Mouse (Mus musculus): ENCODE measurements at regions not wholly inside any gene's neighbourhood (a gene's known extent, or its start where the extent isn't known, plus 50 kb on each side); places are given as distances from the start of the nearest gene placed in this dataset.
A peak's percentile ranks its signal among the peaks of the same experiment; 100 is the strongest.

DNA sequence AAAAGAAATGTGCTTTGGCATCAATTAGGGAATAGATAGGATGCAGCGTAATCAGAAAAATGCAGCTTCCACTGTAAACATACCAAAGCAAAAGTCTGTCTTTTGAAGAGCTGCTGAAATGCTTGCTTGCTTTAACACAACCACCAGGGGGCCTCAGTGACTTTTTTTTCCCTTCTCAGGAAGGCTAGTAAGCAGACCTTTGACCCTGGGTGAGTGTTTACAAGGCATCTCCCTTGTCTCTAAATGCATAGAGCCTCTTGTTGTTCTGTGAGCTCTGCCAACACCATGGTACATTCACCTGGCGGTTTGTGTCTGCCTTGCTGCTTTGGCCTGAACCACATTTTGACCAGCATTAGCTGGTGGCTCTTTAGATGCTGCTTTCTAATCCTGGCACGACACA, 191.9 kb upstream of the C9orf72 start:
- H3K4me1 ChIP-seq (replicated peaks), result no peaks in the 10 kb centered on the region
- no peaks in the 10 kb centered on the region for H3K9me3 ChIP-seq
- H3K4me2 ChIP-seq, result no peak overlapping the region
- no peak overlapping the region for H3K27ac ChIP-seq (replicated peaks)
- no peak for ATAC-seq (ENCODE audit: low read depth)
- H3K36me3 ChIP-seq, result no peaks in the 10 kb centered on the region
- H3K27me3 ChIP-seq, result no peaks in the 10 kb centered on the region
- 60% methylated on average over 3 of the region's 3 CpGs for WGBS
- H3K9ac ChIP-seq, result no peak overlapping the region
- H3K4me3 ChIP-seq, result no peak overlapping the region

DNA sequence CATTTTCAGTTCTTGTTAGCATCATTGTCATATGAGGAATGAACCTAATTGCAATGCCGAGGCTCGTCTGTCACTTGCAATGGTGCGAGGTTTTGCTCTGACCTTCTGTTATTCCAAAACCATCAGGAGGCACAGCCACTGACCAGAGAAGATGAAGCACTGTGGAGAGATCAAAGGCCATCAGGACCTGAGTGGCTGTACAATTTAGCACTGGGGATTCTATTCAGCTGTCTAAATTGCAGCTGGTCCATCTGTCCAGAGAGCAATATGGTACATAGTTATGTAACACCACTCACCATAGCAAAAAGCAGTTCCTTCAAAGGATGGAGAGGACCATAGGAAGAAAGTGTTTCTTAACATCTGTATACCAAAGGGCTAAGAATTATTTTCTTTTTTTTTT, 187.5 kb upstream of the C9orf72 start:
- Histone ChIP-seq H3K9ac (no peak overlapping the region), H3K9me3 (no peaks in the 10 kb centered on the region), H3K27me3 (no peaks in the 10 kb centered on the region), H3K4me1 (replicated peaks) (no peaks in the 10 kb centered on the region), H3K4me3 (no peak overlapping the region), H3K27ac (replicated peaks) (no peak overlapping the region), H3K4me2 (no peak overlapping the region), H3K36me3 (no peaks in the 10 kb centered on the region)
- no peak for ATAC-seq (ENCODE audit: low read depth)
- WGBS, result 44% methylated on average over 3 of the region's 3 CpGs

DNA sequence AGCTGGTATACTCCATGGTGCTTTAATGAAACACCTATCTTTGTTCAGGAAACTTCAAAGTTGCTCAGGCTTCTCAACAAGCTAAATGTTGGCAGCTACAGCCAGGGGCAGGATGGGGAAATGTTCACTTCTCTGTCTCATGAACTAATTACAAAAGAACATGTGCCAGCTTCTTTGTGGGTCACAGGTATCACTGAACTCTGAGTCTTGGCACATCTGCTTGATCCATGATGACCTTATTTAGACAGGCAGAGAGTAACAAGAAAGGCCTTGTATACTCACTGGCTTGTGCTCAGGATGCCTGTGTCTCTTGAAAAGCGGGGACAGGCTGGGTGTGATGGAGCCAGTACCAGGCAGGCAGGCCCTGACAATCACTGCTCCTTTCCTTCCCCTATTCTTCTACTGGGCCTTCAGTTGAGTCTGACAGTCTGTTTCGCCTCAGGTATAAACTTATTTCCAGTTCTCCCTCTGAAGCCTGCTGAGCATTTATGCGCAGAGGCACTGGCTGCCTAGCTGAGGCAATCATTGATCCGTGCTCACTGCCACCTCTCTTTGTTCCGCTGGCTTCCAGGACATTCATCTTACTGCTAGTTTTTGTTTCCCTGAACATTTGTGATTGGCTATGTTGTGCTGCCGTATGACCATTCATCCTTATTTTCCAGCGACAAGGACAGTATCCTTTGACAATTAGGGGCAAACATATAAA, 179.5 kb upstream of the C9orf72 start:
- ATAC-seq (ENCODE audit: low read depth), result no peak
- H3K27me3 ChIP-seq, result no peaks in the 10 kb centered on the region
- H3K4me1 ChIP-seq (replicated peaks), result peaks cover 25% of the 10 kb centered on the region
- no peaks in the 10 kb centered on the region for H3K36me3 ChIP-seq
- WGBS, result 33% methylated on average over 7 of the region's 7 CpGs
- H3K27ac ChIP-seq (replicated peaks), result no peak overlapping the region
- no peak overlapping the region for H3K9ac ChIP-seq
- no peak overlapping the region for H3K4me2 ChIP-seq
- no peaks in the 10 kb centered on the region for H3K9me3 ChIP-seq
- no peak overlapping the region for H3K4me3 ChIP-seq

DNA sequence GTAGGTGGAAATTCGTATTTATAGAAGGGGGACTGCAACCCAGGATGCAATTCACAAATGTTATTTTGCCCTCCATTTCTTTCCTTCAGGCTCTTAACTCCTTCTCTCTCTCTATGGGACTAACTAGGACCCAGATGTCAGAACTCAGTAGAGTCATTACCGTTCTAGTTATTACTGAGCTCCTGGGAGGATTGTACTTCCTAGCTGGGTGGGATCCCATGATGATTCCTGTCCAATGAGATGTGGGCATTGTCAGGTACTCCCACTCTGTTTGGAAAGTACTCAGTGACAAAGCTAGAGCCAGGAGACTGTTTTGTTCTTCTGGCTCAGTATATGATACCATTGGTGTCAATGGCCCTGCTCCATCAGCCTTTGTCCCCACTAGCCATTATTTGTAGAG, 178.1 kb upstream of the C9orf72 start:
- Histone ChIP-seq H3K9ac (no peak overlapping the region), H3K4me3 (no peak overlapping the region), H3K36me3 (no peaks in the 10 kb centered on the region), H3K27me3 (no peaks in the 10 kb centered on the region), H3K27ac (replicated peaks) (no peak overlapping the region), H3K4me2 (no peak overlapping the region), H3K9me3 (no peaks in the 10 kb centered on the region), H3K4me1 (replicated peaks) (peaks cover 25% of the 10 kb centered on the region)
- WGBS, result 77% methylated on average over 2 of the region's 2 CpGs
- ATAC-seq (ENCODE audit: low read depth), result no peak

DNA sequence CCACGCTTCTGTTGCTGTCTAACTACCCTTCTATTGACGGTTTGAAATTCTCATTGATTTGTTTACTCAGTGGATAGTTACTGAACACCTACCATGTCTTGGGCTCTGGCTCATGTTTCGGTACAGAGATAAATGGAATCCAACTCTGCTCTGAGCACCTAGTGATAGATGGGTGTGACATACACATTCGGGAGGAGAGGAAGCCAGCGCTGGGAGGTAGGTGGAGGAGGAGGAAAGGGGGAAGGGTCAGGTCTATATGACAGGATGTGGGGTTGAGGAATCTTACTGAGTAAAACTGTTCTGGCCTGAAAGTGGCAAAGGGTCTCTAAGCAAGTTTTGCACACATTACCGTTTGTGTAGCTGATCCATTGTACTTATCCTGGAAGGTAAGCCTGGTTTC, 177.6 kb upstream of the C9orf72 start:
- 83% methylated on average over 6 of the region's 6 CpGs for WGBS
- ATAC-seq (ENCODE audit: low read depth), result no peak

DNA sequence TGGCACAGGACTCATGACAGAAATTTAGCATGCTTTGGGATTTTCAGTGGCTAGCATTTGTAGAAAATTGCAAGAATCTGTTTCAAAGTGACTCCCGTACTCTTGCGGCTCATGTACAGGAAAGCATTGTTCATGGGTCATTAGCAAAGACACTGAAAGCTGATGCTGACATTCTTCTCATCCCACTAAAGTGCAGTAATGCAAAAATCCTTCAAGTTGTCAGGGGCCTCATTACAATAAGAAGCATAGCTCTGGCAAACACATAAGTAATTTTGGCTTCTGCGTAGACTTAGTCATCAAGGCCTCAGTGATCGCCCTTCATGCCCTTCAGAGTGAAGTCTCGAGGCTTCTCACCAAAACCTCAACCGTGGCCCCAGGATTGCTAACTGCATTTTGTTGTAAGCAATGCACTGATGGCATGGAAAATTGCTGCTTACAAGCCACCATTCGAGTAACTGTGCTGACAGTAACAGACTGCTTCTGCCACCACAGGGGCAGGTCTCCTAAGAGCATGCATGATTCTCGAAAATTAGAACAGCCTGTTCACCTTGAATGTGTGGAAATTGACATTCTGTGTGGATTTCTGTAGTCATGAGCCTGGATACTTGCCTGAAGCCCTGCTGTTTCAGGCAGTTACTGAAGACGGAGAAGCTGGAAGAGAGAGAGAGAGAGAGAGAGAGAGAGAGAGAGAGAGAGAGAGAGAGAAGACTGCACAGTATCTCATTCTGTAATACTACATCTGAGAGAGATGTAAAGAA, 176.6 kb upstream of the C9orf72 start:
- Histone ChIP-seq H3K9ac (no peak overlapping the region), H3K27ac (replicated peaks) (no peak overlapping the region), H3K4me3 (no peak overlapping the region), H3K4me2 (no peak overlapping the region), H3K36me3 (no peaks in the 10 kb centered on the region), H3K9me3 (no peaks in the 10 kb centered on the region), H3K4me1 (replicated peaks) (peaks cover 25% of the 10 kb centered on the region), H3K27me3 (no peaks in the 10 kb centered on the region)
- 54% methylated on average over 9 of the region's 9 CpGs for WGBS
- ATAC-seq (ENCODE audit: low read depth), result no peak

More for the DNA sequence above, 177.6 kb upstream of the C9orf72 start:
- peaks cover 25% of the 10 kb centered on the region for H3K4me1 ChIP-seq (replicated peaks)
- H3K9ac ChIP-seq, result no peak overlapping the region
- H3K36me3 ChIP-seq, result no peaks in the 10 kb centered on the region
- no peak overlapping the region for H3K4me3 ChIP-seq
- H3K27me3 ChIP-seq, result no peaks in the 10 kb centered on the region
- H3K4me2 ChIP-seq, result no peak overlapping the region
- H3K27ac ChIP-seq (replicated peaks), result no peak overlapping the region
- no peaks in the 10 kb centered on the region for H3K9me3 ChIP-seq

DNA sequence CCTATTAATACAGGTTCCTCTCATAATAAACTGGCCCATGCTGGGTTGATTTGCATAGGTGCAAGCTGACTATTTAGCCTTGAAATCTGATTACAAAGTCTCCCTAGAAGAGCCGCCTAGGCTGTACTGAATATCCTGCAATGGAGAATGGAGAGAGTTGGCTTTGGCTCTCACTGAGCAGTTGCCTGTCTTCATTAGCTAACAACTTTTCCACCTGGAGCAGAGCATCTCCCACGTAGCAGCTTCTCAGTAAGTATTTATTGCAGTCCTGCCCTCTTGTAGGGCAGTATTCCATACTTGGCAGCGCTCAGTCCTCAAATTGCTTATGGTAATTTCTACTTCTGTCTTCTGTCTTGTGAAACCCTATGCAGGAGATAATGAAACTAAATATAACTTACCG, 175.8 kb upstream of the C9orf72 start:
- no peak overlapping the region for H3K9ac ChIP-seq
- no peak for ATAC-seq (ENCODE audit: low read depth)
- H3K4me3 ChIP-seq, result no peak overlapping the region
- peaks cover 25% of the 10 kb centered on the region for H3K4me1 ChIP-seq (replicated peaks)
- no peaks in the 10 kb centered on the region for H3K9me3 ChIP-seq
- no peaks in the 10 kb centered on the region for H3K36me3 ChIP-seq
- no peak overlapping the region for H3K27ac ChIP-seq (replicated peaks)
- H3K4me2 ChIP-seq, result no peak overlapping the region
- no peaks in the 10 kb centered on the region for H3K27me3 ChIP-seq
- 75% methylated on average over 4 of the region's 4 CpGs for WGBS

DNA sequence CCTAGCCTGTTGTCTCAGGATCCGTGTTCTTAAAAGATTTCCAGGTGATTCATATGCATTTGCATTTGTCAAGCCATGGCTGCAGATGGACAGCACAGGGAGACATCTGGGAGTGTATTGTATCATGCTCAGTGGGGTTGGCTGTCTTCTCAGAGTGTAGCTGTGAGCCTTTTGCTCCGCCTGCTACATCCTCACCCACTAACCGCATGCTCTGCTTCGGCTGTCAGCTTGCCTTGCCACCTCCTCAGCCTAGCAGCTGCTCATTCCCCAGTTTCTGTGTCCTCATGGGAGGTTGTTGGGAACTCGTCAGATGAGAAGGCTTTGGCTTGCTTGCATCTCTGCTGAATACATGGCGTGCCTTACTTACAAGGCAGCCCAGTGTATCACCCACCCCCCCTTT, 174.5 kb upstream of the C9orf72 start:
- Histone ChIP-seq H3K4me3 (no peak overlapping the region), H3K27ac (replicated peaks) (no peak overlapping the region), H3K9ac (no peak overlapping the region), H3K9me3 (no peaks in the 10 kb centered on the region), H3K4me1 (replicated peaks) (peaks cover 20% of the 10 kb centered on the region), H3K4me2 (no peak overlapping the region), H3K36me3 (no peaks in the 10 kb centered on the region), H3K27me3 (no peaks in the 10 kb centered on the region)
- 89% methylated on average over 6 of the region's 6 CpGs for WGBS
- no peak for ATAC-seq (ENCODE audit: low read depth)

DNA sequence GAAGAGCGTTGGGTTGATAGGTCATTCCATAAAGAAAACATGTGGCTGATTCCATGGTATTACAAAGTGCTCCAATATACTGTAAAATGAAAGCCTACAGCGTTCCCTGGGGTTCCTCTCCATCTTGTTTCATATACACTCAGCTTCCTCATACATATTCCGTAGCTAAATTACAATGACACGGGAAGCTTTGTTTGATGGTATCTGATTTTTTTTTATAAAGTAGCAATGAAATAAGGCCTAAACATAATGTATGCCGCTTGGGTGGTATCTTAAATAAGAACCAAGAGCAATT, 169.6 kb upstream of the C9orf72 start:
- Histone ChIP-seq H3K4me1 (replicated peaks) (peaks cover 9% of the 10 kb centered on the region), H3K9me3 (no peaks in the 10 kb centered on the region), H3K9ac (no peak overlapping the region), H3K4me3 (no peak overlapping the region), H3K36me3 (no peaks in the 10 kb centered on the region), H3K4me2 (no peak overlapping the region), H3K27ac (replicated peaks) (peak overlapping the region; percentile 52), H3K27me3 (no peaks in the 10 kb centered on the region)
- WGBS, result 69% methylated on average over 5 of the region's 5 CpGs
- no peak for ATAC-seq (ENCODE audit: low read depth)

DNA sequence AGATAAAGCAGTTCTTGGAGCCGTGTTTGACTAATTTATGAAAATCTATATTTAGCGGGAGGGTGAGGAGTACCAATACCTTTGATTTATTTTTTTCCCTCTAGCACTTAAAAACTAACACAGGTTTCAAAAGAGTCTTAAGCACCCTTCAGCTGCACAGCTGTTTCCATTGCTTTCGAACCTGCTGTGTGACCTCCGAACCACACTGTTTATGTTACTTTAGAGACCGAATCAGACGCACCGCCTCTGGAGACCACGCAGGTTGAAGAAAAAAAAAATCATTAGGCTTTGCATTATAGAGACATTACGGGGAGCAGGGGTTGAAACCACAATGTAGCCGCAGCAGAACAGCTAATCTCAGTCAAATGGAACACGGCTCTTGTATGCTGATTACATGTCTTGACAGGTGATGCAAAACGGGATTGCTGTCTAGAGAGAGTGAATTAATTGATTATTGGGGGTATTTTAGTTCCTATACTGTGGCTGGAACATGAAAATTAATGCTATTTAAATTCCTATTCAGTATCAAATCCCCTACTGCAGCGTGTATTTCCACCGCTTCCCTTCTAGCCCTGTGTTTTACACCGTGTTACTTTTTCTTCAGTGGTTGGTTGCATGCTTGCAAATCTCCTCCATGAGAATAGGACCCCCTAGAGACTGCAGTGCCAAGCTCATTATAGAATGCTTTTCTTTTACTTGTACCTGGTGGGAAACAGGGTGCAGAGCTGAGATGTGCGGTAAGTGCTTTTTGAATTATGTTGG, 169.0 kb upstream of the C9orf72 start:
- Histone ChIP-seq H3K4me3 (no peak overlapping the region; the same call in 1 of the 2 replicates), H3K9me3 (no peaks in the 10 kb centered on the region), H3K4me2 (peak overlapping the region; percentile 24), H3K9ac (no peak overlapping the region), H3K4me1 (replicated peaks) (peaks cover 9% of the 10 kb centered on the region), H3K36me3 (no peaks in the 10 kb centered on the region), H3K27me3 (no peaks in the 10 kb centered on the region), H3K27ac (replicated peaks) (peak overlapping the region; percentile 52)
- WGBS, result 50% methylated on average over 16 of the region's 16 CpGs
- ATAC-seq (ENCODE audit: low read depth), result peak; percentile 47; the same call in 1 of the 2 replicates

DNA sequence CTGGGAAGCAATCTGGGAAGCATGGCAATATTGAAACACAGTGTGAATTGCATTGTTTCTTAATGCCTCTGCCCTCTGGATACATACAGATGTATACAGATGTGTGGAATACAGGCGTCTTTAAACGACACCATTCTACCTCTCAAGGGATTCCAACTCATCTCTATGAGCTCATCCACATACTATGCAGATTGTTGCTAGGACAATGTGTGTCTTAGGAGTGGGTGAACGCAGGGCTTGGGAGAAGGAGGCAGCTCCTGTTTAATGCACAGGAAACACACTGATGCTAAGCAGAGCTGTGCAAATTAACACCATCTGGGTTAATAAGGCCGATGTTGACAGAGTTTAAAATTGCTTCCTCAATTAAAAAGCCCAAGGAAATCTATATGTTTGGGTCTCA, 149.8 kb upstream of the C9orf72 start:
- Histone ChIP-seq H3K27ac (replicated peaks) (peak overlapping the region; percentile 59; the same call in 1 of the 2 replicates), H3K27me3 (no peaks in the 10 kb centered on the region), H3K36me3 (no peaks in the 10 kb centered on the region), H3K4me1 (replicated peaks) (peaks cover 37% of the 10 kb centered on the region), H3K9me3 (no peaks in the 10 kb centered on the region), H3K4me2 (no peak overlapping the region), H3K4me3 (no peak overlapping the region), H3K9ac (no peak overlapping the region)
- 30% methylated on average over 4 of the region's 4 CpGs for WGBS
- ATAC-seq (ENCODE audit: low read depth), result peak; percentile 81

DNA sequence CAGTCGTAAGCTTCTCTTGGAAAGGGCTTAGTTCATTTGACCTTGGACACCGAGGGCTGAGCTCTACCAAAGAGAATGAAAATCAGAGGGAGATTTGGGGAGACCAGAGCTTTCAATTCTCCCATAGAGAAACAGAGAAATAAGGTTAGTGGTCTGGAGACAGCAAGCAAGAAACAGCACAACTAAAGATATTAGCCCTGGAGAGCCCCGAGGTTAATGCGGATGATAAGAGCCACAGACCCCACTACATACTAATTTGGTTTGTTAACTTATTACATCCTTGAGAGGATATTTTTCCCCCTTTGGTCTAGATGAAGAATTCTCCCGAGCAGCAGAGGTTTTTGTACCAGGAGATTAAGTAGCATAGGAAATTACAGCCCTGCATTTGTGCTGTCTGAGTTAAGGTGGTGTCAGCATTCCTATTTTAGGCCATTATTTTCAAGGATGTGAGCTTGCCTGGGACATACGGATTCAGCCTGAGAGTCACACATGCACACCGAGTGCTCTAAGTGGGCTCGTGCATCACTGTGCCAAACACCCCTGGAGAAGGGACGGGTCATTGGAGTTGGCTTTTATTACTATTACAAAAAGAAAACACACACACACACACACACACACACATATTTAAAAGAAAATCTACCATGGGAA, 147.4 kb upstream of the C9orf72 start:
- H3K9me3 ChIP-seq, result no peaks in the 10 kb centered on the region
- H3K27ac ChIP-seq (replicated peaks), result peak overlapping the region; percentile 52; the same call in 1 of the 2 replicates
- H3K27me3 ChIP-seq, result no peaks in the 10 kb centered on the region
- H3K4me3 ChIP-seq, result no peak overlapping the region
- 41% methylated on average over 9 of the region's 9 CpGs for WGBS
- peaks cover 37% of the 10 kb centered on the region for H3K4me1 ChIP-seq (replicated peaks)
- H3K36me3 ChIP-seq, result no peaks in the 10 kb centered on the region
- peak overlapping the region; percentile 28; the same call in 1 of the 2 replicates for H3K4me2 ChIP-seq
- 0 out of 2 replicates have a peak, but pooled peaks have one; percentile 30 for ATAC-seq (ENCODE audit: low read depth)
- H3K9ac ChIP-seq, result no peak overlapping the region

Measured in neural tube, embryonic 13.5 days (tissue).